Mouse (Mus musculus): ENCODE results near the gene Asap3.

GRCm38 (mm10) chr4:136186739-136187472, 19.3 kb upstream of the Asap3 start:
- TF ChIP-seq MAFK (IDR thresholded peaks at IDR 0.05; ENCODE audit: insufficient read depth, low read depth, low read length) (no peak), ZNF384 (IDR thresholded peaks at IDR 0.05; ENCODE audit: low read depth, low read length) (no peak), ZC3H11A (IDR thresholded peaks at IDR 0.05; ENCODE audit: borderline replicate concordance, low read depth, low read length) (no peak)
